Mouse (Mus musculus) B cell, adult 2 months (primary cell): ENCODE measurements at regions not wholly inside any gene's neighbourhood (a gene's known extent, or its start where the extent isn't known, plus 50 kb on each side); places are given as distances from the start of the nearest gene placed in this dataset.

ENCODE experiments used
- DNase-seq, 2 experiments: peaks; one replicate each; pipeline ENCODE4 v3.0.0; 2022

DNA sequence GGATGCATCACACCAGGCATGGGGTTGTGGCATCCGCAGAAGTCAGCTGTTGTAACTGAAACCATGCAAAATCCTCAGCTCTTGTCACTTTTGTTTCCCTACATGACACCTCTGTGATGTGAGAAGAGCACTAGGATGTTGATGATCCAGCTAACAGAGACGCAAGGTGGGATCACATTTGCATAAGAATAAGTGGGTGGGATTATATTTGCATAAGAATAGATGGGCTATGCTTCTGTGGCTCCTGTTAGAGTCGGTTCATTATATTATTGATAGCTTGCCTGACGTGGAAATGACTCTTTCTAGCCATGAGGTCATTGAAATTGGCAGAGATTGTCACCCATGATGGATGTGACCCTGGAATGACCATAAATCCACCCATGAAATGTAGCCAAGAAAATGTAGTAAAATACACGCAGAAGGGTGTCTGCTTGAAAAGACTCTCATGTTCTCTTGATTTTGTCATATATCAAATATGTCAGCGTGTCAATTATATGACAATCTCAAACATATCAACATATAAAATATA is 102.2 kb upstream of the Arg1 start:
- no peak for DNase-seq

GRCm38 (mm10) chr10:25023601-25024157 is 96.4 kb upstream of the Arg1 start:
- no peak for DNase-seq

GRCm38 (mm10) chr10:25023044-25023540 is 95.8 kb upstream of the Arg1 start:
- DNase-seq, result no peak

DNA sequence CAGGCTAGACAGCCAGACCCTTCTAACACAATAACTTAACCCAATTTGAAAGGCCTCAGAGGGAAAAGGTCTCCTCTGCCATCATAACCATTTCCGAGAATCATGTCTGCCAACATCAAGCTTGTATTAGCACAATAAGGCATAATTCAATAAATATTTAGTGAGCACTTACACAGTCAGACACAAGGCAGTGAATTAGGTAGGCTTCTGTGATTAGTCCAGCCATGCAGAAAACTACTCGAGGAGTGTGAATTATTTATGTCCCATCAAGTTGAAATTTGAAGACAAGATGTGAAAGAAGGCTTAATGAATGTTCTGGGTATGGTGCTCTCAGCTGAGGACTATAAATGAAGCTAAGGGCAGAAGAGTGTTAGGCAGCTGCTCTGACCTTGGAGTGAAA is 91.7 kb upstream of the Arg1 start:
- no peak for DNase-seq

DNA sequence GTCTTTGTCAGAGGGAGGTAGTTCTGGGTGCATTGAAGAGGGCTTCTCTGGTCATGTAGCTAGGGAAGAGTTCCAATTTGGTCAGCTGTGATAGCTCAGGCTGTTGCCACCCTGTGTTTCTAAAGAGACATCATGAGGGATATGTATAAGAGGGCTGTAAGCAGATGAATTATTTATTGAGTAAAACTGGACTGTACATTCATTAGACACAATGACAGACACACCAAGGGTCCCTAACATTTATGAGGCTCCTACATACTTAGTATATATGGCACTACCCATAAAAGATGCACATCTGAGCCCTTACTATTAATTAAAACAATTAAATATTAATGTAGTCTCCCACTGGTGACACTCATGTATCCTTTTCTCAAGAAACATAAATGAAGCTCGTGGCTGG is 90.6 kb upstream of the Arg1 start:
- no peak for DNase-seq

GRCm38 (mm10) chr10:25016110-25016509 is 88.8 kb upstream of the Arg1 start:
- DNase-seq, result no peak

DNA sequence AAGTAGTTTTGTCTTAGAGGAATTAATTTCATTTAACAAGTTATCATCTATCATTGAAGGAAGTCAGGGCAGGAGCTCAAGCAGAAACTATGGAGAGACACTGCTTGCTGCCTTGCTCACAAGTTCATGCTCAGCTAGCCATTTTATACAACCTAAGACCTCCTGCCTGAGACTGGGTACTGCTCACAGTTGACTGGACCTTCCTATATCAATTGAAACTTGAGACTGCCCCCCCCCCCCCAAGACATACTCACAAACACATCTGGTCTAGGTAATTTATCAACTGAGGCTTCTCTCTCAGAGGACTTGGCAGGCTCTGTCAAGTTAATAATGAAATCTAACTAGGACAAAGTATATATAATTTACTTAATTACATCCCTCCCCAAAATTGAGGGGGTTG is 84.8 kb upstream of the Arg1 start:
- DNase-seq, result no peak

DNA sequence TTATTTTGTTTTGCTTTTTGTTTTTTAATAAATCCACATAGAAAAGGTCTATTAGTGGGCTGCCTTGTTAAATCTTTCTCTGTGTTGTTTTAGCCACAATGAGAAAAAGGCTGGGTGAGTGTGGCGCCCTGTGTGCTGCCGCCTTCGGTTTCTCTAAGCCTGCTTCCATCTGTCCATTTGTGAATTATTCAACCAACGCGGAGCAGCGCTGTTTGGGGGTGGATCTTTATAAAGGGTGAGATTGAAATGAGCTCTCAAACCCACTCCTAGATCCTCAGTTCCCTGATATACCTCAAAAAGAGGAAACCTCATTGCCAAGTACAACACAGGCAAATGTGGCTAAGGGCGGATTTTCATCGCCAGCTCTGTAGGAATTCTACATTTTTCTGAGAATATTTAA is 74.0 kb upstream of the Arg1 start:
- DNase-seq, result no peak

DNA sequence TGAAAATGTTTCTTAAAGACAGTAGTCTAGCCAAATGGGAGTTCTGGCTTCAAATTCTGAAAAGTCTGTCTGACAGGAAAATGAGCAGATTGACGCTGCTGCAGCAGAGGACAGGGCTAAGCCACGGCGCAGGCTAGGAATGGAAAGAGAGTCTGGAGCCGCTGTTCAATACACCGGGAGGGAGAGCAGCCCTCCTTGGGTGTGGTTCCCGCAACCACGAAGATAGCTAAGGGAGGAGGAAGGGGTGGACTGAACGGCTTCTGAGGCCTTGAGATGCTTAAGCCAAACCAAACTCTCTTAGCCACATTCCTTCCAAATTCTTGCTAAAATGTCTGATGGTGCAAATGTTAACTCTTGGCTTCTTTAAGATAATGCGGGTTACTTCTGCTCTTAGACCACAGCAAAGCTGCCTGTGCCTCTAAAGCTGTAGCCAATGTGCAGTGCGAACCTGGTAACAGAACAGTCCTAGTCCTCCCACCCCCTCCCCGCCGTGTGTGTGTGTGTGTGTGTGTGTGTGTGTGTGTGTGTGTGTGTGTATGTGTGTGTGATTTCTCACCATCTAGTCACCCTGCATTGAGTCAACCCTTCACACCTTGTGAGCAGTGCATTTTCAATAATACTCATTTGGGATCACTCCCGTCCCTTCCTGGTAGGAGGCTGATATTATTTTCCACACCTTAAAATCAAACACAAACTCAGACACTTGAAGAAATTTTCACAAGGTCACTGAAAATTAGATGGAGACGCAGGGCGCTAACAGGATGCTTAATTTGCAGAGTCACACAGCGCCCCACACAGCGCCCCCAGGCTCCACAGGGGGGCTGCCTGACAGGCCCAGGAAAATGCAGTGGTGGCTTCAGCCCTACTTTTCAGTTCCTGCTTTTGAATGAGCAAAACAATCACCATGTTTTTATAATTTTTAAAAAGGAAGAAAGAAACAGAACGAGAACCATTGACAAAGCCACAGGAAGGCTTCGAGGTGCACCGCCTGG is 73.2 kb upstream of the Arg1 start:
- DNase-seq, result no peak

DNA sequence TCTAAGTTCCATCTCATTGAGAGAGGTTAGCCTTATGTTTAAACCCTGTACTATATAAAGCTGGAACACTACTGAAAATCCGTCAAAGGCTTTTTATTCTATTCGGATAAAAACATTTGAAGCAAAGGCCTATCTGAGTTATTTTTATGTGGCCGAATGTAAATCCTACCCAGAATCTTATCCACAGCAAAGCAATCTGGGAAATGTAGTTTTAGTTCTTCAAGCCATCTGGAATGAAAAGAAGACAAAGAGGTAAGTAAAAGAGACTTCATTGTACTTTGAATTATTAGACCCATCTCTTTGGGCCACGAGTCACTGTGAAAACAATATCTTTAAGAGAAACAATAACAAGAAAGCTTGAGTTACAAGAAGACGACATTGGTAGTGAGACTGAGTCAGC is 72.5 kb upstream of the Arg1 start:
- no peak for DNase-seq

- no peak for DNase-seq
Measured at GRCm38 (mm10) chr10:24997661-24998060, 70.4 kb upstream of the Arg1 start.

GRCm38 (mm10) chr10:24995751-24996150 is 68.5 kb upstream of the Arg1 start:
- no peak for DNase-seq

- DNase-seq, result no peak
Measured at GRCm38 (mm10) chr10:24989965-24990653, 62.8 kb upstream of the Arg1 start.

- DNase-seq, result no peak
Measured at GRCm38 (mm10) chr10:24984801-24985200, 57.5 kb upstream of the Arg1 start.

DNA sequence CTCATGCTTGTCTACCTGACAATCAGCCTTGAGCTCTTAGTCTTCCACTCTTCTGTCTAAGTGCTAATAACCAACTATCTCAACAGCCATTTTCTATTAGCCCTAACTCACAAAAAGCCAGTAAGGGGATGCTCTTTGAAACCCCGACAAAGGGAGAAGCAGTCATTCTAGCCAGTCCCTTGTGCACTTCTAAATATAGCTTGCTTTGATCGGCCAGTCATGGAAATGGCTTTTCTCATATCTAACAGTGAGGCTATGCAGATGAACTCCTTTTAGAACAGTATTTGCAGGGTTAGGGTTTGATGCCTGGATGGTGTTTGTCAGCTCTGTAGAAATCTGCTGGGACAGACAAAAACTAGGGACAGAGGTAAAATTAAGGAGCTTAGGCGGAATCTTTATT is 54.5 kb upstream of the Arg1 start:
- DNase-seq, result no peak
